Comparison of ENCODE assay signal across 8 mouse cellular contexts in genomic region chr7:99267897-99268505, GRCm38 (mm10). TPM values are rescaled to one million over a fixed set of nuclear protein-coding genes. Genes with fewer than 3 reads are reported as not detected.
DNase-seq lines count a peak whose midpoint lies in the region; ATAC-seq and TF ChIP-seq lines count a peak whose summit lies in the region.

No protein-coding gene starts in this region.

- H3K27me3 ChIP-seq in heart, embryonic 13.5 days (replicated peaks) = peaks cover 75% of the 10 kb centered on the region
- H3K27me3 ChIP-seq in kidney, postnatal 0 days (ENCODE audit: insufficient read depth, low read length) = peaks cover 47% of the 10 kb centered on the region
- peaks cover 83% of the 10 kb centered on the region for H3K27me3 ChIP-seq in liver, embryonic 12.5 days (replicated peaks)
- peaks cover 13% of the 10 kb centered on the region; the same call in 1 of the 2 replicates for H3K27me3 ChIP-seq in neural tube, embryonic 12.5 days (replicated peaks)

- peak overlapping the region; percentile 79 for H3K27ac ChIP-seq in embryonic fibroblast, embryonic 13.5 days (ENCODE audit: insufficient read depth, low read length)
- H3K27ac ChIP-seq in heart, embryonic 13.5 days (replicated peaks) = no peak overlapping the region
- no peak overlapping the region for H3K27ac ChIP-seq in kidney, postnatal 0 days
- no peak overlapping the region for H3K27ac ChIP-seq in liver, embryonic 12.5 days
- H3K27ac ChIP-seq in neural tube, embryonic 12.5 days = peak overlapping the region; percentile 94

- peak; percentile 51 for ATAC-seq in CD4-positive, CD25-positive, alpha-beta regulatory T cell, adult 4 months
- no peak for ATAC-seq in heart, embryonic 13.5 days (ENCODE audit: extremely low read depth, insufficient number of reproducible peaks, low FRiP score, low TSS enrichment)
- ATAC-seq in kidney, postnatal 0 days (replicated peaks; ENCODE audit: low FRiP score, low read depth) = peak; percentile 76
- no peak for ATAC-seq in liver, embryonic 12.5 days
- peak; percentile 92 for ATAC-seq in neural tube, embryonic 12.5 days (ENCODE audit: low FRiP score, low read depth)

- peak; percentile 71 to 73 for DNase-seq in adrenal gland, postnatal 36 days
- peak; percentile 62 for DNase-seq in kidney, postnatal 0 days (ENCODE audit: low spot score)
- peak; percentile 43 to 48 for DNase-seq in urinary bladder, postnatal 36 days (ENCODE audit: low spot score in 2 of 2)

- TF ChIP-seq CTCF in embryonic fibroblast, embryonic 13.5 days (IDR thresholded peaks at IDR 0.05; ENCODE audit: borderline replicate concordance, insufficient read depth, low read length) = no peak
- TF ChIP-seq CTCF in kidney, postnatal 0 days (IDR thresholded peaks at IDR 0.05; ENCODE audit: low read depth) = no peak

- H3K4me1 ChIP-seq in embryonic fibroblast, embryonic 13.5 days (ENCODE audit: control insufficient read depth, insufficient read depth, low read length) = peaks cover 9% of the 10 kb centered on the region
- peaks cover 41% of the 10 kb centered on the region for H3K4me1 ChIP-seq in heart, embryonic 13.5 days
- peaks cover 18% of the 10 kb centered on the region for H3K4me1 ChIP-seq in kidney, postnatal 0 days (replicated peaks; ENCODE audit: insufficient read depth, low read length)
- peaks cover 12% of the 10 kb centered on the region for H3K4me1 ChIP-seq in liver, embryonic 12.5 days
- peaks cover 43% of the 10 kb centered on the region for H3K4me1 ChIP-seq in neural tube, embryonic 12.5 days

- H3K9me3 ChIP-seq in heart, embryonic 13.5 days = no peaks in the 10 kb centered on the region
- no peaks in the 10 kb centered on the region for H3K9me3 ChIP-seq in kidney, postnatal 0 days (replicated peaks; ENCODE audit: low read length)
- H3K9me3 ChIP-seq in liver, embryonic 12.5 days (replicated peaks) = no peaks in the 10 kb centered on the region
- H3K9me3 ChIP-seq in neural tube, embryonic 12.5 days = no peaks in the 10 kb centered on the region

- H3K4me3 ChIP-seq in embryonic fibroblast, embryonic 13.5 days (ENCODE audit: insufficient read depth, low read length) = peak overlapping the region; percentile 88
- H3K4me3 ChIP-seq in heart, embryonic 13.5 days = peak overlapping the region; percentile 62
- peak overlapping the region; percentile 38 for H3K4me3 ChIP-seq in kidney, postnatal 0 days (replicated peaks; ENCODE audit: low read depth, low read length)
- H3K4me3 ChIP-seq in liver, embryonic 12.5 days = peak overlapping the region; percentile 39
- H3K4me3 ChIP-seq in neural tube, embryonic 12.5 days = peak overlapping the region; percentile 82

- peak overlapping the region; percentile 95 for H3K4me2 ChIP-seq in heart, embryonic 13.5 days
- H3K4me2 ChIP-seq in kidney, postnatal 0 days (ENCODE audit: low read length) = peak overlapping the region; percentile 63
- H3K4me2 ChIP-seq in liver, embryonic 12.5 days = peak overlapping the region; percentile 61
- H3K4me2 ChIP-seq in neural tube, embryonic 12.5 days (replicated peaks) = peak overlapping the region; percentile 93

- WGBS in heart, embryonic 13.5 days = under 1% methylated on average over 59 of the region's 59 CpGs
- whole genome bisulfite sequencing in kidney, postnatal 0 days = under 1% methylated on average over 57 of the region's 59 CpGs
- WGBS in liver, embryonic 12.5 days (ENCODE audit: insufficient replicate concordance) = under 1% methylated on average over 58 of the region's 59 CpGs
- 1% methylated on average over 59 of the region's 59 CpGs for WGBS in neural tube, embryonic 12.5 days

- H3K36me3 ChIP-seq in heart, embryonic 13.5 days = no peaks in the 10 kb centered on the region
- no peaks in the 10 kb centered on the region for H3K36me3 ChIP-seq in kidney, postnatal 0 days (ENCODE audit: insufficient read depth, low read length)
- H3K36me3 ChIP-seq in liver, embryonic 12.5 days = no peaks in the 10 kb centered on the region
- H3K36me3 ChIP-seq in neural tube, embryonic 12.5 days = no peaks in the 10 kb centered on the region

- H3K9ac ChIP-seq in heart, embryonic 13.5 days = peak overlapping the region; percentile 73
- H3K9ac ChIP-seq in kidney, postnatal 0 days (ENCODE audit: low read depth, low read length) = 0 out of 2 replicates have a peak overlapping the region, but pooled peaks have one; percentile 0
- H3K9ac ChIP-seq in liver, embryonic 12.5 days = no peak overlapping the region
- H3K9ac ChIP-seq in neural tube, embryonic 12.5 days = peak overlapping the region; percentile 83

- peak; percentile 74 for TF ChIP-seq POLR2A in embryonic fibroblast, embryonic 13.5 days (IDR thresholded peaks at IDR 0.05; ENCODE audit: low read depth, low read length)

RNA-seq across cellular contexts. Expression of gene Map6, which starts 0.8 kb away (rescaled TPM):
- polyA plus RNA-seq in CD4-positive, CD25-positive, alpha-beta regulatory T cell, adult 4 months (2017; shearing (Covaris generic)) = 1 to 10 TPM; 2.4 to 4.5 TPM
- total RNA-seq in adrenal gland, postnatal 36 days (2021) = 1 to 10 TPM; 7.6 to 7.9 TPM
- 52.9 and 77.8 TPM in 2 replicates for polyA plus RNA-seq in embryonic fibroblast, embryonic 13.5 days (2011; ENCODE audit: insufficient read length, low read depth, missing spikeins)
- 2.5 and 3.2 TPM in 2 replicates for polyA plus RNA-seq in heart, embryonic 13.5 days (2015; fragmentation: Nextera tagmentation; extraction: Ambion mirVana)
- 1.7 and 1.8 TPM in 2 replicates for polyA plus RNA-seq in kidney, postnatal 0 days (2015; fragmentation: Nextera tagmentation; extraction: Ambion mirVana)
- polyA plus RNA-seq in liver, embryonic 12.5 days (2016; fragmentation: Nextera tagmentation; extraction: Ambion mirVana) = 0.13 and 0.25 TPM in 2 replicates
- 86.6 and 96.9 TPM in 2 replicates for polyA plus RNA-seq in neural tube, embryonic 12.5 days (2016; fragmentation: Nextera tagmentation; extraction: Ambion mirVana)

RNA-seq across cellular contexts. Expression of gene Mogat2, which starts 29.6 kb away (rescaled TPM):
- not detected for polyA plus RNA-seq in CD4-positive, CD25-positive, alpha-beta regulatory T cell, adult 4 months (2017; shearing (Covaris generic))
- total RNA-seq in adrenal gland, postnatal 36 days (2021) = 1 to 10 TPM in 1 of 2 experiments, under 1 TPM in 1; 0.16 to 1.5 TPM
- polyA plus RNA-seq in embryonic fibroblast, embryonic 13.5 days (2011; ENCODE audit: insufficient read length, low read depth, missing spikeins) = 7.4 and 11.0 TPM in 2 replicates
- polyA plus RNA-seq in heart, embryonic 13.5 days (2015; fragmentation: Nextera tagmentation; extraction: Ambion mirVana) = 1.3 and 3.5 TPM in 2 replicates
- polyA plus RNA-seq in kidney, postnatal 0 days (2015; fragmentation: Nextera tagmentation; extraction: Ambion mirVana) = 18.3 and 21.8 TPM in 2 replicates
- 28.8 and 33.9 TPM in 2 replicates for polyA plus RNA-seq in liver, embryonic 12.5 days (2016; fragmentation: Nextera tagmentation; extraction: Ambion mirVana)
- 6.3 and 6.6 TPM in 2 replicates for polyA plus RNA-seq in neural tube, embryonic 12.5 days (2016; fragmentation: Nextera tagmentation; extraction: Ambion mirVana)

Comparison
In these comparisons a context has a peak if more than half of its experiments do, and no peak if none do; other contexts are left out.
1. ATAC-seq: peak in CD4-positive, CD25-positive, alpha-beta regulatory T cell, adult 4 months (single experiment), kidney, postnatal 0 days (single experiment) and neural tube, embryonic 12.5 days (single experiment); none in heart, embryonic 13.5 days (single experiment) and liver, embryonic 12.5 days (single experiment).
2. H3K27ac ChIP-seq: peak in embryonic fibroblast, embryonic 13.5 days (single experiment) and neural tube, embryonic 12.5 days (single experiment); none in heart, embryonic 13.5 days (single experiment), kidney, postnatal 0 days (single experiment) and liver, embryonic 12.5 days (single experiment).
3. H3K4me3 ChIP-seq: peak in every context shown above with its lines; median percentile 88 in embryonic fibroblast, embryonic 13.5 days; 82 in neural tube, embryonic 12.5 days; 62 in heart, embryonic 13.5 days; 39 in liver, embryonic 12.5 days; 38 in kidney, postnatal 0 days.
4. Peak in every context shown above with its lines, with median percentiles within 50 percentile points of each other: DNase-seq and H3K4me2 ChIP-seq.